Mouse (Mus musculus) gastrocnemius, adult 8-10 months (tissue): ENCODE results near the gene Gm19402. TPM values are rescaled to one million over a fixed set of nuclear protein-coding genes. Genes with fewer than 3 reads are reported as not detected.
"Not testable (repeated sequence)": the region's sequence is repeated elsewhere in the genome, so short reads cannot be mapped to it uniquely, and the experiment has no call there.

Source experiments
- DNase-seq, 2 experiments: peaks; one replicate each; pipeline ENCODE4 v3.0.0; 2022; ENCODE audit warnings: low spot score in 2 of 2
- total RNA-seq, 4 experiments: library from RNA; stranded (reverse); gene quantifications; 2 replicates each; pipeline ENCODE4 v1.2.4; 2022

Gene Gm19402
- total RNA-seq: not detected

- not testable (repeated sequence) for DNase-seq
These were observed at the start of gene Gm19402 for GRCm38 (mm10) chr10:77690356-77690807. Gene Gm19402, minus strand, starts transcription at chr10:77690757.

- no peak for DNase-seq
These were observed 48.4 kb upstream of the Gm19402 start for GRCm38 (mm10) chr10:77738929-77739328.

GRCm38 (mm10) chr10:77735928-77736327 is 45.4 kb upstream of the Gm19402 start:
- no peak for DNase-seq

DNA sequence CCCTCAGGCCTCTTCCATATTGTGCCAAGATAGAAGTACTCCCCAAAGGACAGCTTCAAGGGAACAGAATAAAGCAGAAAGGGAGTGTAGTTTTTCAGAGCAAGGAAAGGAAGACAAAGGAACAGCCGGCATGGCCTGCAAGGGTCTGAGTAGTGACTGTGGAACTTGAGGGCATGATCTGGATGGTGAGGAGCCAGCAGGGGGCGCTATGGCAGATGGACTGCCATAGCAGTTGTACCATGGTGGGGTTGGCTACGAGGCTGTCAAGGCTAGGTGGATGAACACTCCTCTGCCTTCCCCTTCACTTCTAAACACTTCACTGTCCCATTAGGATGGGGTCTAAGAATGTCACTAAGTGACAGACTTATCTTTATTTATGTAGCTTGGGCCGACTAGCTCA is 38.7 kb upstream of the Gm19402 start:
- DNase-seq: no peak

DNA sequence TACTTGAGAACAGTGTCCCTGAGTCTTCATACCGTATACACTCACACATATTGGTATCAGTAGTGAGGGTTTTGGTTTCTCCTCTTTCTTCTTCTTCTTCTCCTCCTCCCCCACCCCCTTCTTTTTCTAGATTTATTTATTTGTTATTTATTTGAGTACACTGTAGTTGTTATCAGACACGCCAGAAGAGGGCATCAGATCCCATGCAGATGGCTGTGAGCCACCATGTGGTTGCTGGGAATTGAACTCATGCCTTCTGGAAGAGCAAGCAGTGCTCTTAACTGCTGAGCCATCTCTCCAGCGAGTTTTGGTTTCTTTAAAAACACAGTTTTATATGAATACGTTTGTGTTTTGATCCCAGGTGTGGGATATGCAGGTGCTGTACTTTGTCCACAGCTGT is 37.7 kb upstream of the Gm19402 start:
- DNase-seq: no peak

DNA sequence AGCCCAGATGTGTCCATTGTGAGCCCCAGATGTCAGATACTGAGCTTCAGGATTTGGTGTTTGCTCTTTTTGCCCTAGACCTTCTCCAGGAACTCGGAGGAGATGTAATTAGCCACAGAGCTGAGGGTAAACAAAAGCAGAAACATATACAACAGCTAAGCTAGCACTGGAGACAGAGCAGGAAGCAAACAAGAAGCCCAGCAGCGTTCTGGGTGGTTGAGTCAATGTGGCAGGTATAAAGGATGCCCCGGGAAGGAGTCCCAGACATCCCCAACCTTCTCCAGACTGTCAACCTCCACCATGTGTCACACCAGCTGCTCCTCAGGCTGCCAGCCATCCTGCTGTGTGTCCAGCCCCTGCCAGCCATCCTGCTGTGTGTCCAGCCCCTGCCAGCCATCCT is 35.6 kb upstream of the Gm19402 start, which contains the start of gene Gm10100:
Gene Gm10100, plus strand, starts transcription at position 301 of the 400 bp plus-strand sequence.
- no peak for DNase-seq

- DNase-seq: no peak
These were observed 34.3 kb upstream of the Gm19402 start for GRCm38 (mm10) chr10:77724855-77725254.

DNA sequence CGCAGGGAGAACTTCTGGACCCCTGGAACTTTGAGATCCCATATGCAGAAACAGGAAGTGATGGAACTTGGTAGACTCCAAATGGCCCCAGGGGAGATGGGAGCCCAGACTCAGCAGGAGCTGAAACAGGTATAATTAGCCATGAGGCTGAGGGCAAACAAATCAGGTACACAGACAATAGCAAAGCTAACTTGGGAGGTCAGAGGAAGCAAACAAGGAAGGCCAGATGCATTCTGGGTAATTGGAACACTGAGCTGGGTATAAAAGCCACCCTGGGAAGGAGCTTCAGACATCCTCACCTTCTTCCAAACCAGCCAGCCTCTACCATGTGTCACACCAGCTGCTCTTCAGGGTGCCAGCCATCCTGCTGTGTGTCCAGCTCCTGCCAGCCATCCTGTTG is 29.7 kb upstream of the Gm19402 start, which contains the start of gene Krtap12-1:
Gene Krtap12-1, plus strand, starts transcription at position 301 of the 400 bp plus-strand sequence.
- not testable (repeated sequence) for DNase-seq

DNA sequence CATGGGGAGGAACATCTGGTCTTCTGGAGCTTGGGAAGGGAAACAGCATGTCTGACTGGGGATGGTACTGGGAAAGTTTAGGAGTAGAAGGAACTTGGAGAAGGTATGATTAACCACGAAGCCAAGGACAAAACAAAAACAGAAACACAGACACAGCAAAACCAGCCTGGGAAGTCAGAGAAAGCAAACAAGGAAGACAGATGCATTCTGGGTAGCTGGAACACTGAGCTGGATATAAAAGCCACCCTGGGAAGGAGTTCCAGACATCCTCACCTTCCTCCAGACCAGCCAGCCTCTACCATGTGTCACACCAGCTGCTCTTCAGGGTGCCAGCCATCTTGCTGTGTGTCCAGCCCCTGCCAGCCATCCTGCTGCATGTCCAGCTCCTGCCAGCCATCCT is 24.9 kb upstream of the Gm19402 start, which contains the start of gene Gm10142:
Gene Gm10142, plus strand, starts transcription at position 301 of the 400 bp plus-strand sequence.
- no peak for DNase-seq

GRCm38 (mm10) chr10:77713734-77714133 is 23.2 kb upstream of the Gm19402 start:
- DNase-seq: no peak

- not testable (repeated sequence) for DNase-seq
These were observed 20.6 kb upstream of the Gm19402 start, which contains the start of gene Gm10024 for GRCm38 (mm10) chr10:77711157-77711556. Gene Gm10024, plus strand, starts transcription at chr10:77711457.

GRCm38 (mm10) chr10:77709831-77710230 is 19.3 kb upstream of the Gm19402 start:
- no peak for DNase-seq

DNA sequence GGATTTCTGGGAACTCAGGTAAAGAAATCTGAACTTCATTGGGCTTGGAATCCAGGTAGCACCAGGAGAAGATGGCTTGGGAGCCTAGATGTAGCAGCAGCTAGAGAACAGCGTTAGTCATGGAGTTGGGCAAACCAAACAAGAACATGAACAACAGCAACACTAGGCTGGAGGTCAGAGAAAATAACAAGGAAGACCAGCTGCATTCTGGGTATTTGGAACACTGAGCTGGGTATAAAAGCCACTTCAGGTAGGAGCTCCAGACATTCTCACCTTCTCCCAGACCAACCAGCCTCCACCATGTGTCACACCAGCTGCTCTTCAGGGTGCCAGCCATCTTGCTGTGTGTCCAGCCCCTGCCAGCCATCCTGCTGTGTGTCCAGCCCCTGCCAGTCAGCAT is 15.8 kb upstream of the Gm19402 start, which contains the start of gene Gm10272:
Gene Gm10272, plus strand, starts transcription at position 301 of the 400 bp plus-strand sequence.
- no peak for DNase-seq

DNA sequence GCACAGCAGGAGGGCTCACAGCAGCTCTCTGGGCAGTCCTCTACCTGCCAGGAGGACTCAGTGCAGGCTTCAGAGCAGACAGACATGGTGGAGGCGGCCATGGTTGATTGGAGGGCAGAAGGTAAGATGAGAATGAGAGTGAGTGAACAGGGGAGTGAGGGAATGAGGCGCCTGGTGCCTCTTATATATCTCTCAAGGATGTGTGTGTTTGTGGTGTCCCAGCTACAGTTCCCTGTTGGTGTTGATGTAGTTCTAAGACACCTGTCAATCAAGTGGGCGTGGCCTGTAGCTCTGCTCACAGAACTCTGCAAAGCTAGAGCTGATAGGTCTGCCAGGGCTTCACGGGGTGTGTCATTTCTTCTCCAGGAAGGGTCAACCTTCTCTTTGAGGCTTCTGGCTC is 6.6 kb upstream of the Gm19402 start, which contains the start of gene Gm9508:
Gene Gm9508, minus strand, starts transcription at position 101 of the 400 bp plus-strand sequence.
- DNase-seq: no peak

GRCm38 (mm10) chr10:77687021-77687420 is 3.5 kb downstream of the Gm19402 start:
- no peak for DNase-seq

DNA sequence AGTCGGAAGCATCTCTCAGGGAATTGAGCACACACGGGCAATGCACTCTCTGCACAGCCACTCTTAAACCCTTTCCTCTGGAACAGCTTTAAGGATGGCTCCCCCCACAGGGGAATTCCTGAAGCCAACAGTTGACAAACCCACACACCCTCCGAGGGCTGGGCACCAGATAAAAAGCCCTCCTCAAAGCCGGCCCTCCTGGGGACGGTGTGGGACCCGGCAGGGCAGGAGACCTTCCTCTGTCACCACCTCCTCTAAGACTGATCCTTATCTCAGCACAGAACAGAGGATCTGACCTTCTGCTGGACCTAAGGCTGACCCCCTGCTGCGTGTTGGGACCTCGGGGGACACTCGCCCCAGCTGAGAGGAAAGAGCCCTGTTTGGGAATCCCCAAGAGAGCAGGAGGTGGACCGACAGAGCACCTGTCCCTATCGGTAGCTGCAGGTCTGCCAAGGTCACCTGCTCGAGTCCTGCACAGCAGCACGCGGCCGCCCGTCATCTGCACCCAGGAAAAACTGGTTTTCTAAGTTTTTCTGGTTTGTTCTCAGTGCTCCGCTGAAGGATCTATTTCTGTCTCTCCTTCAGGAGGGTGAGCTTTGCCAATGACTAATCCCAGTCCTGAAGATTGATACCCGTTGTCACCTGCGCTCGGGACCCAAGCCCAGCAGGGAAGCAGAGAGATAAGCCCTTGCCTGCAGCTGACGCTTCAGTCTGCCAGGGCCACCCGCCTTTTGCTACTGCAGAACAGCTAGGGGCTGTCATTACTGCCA is 4.5 kb downstream of the Gm19402 start, which contains the start of gene Tspear:
Gene Tspear, plus strand, starts transcription at position 675 of the 770 bp plus-strand sequence.
- no peak for DNase-seq

GRCm38 (mm10) chr10:77684181-77684580 is 6.4 kb downstream of the Gm19402 start:
- no peak for DNase-seq

GRCm38 (mm10) chr10:77682994-77683393 is 7.6 kb downstream of the Gm19402 start:
- DNase-seq: no peak

DNA sequence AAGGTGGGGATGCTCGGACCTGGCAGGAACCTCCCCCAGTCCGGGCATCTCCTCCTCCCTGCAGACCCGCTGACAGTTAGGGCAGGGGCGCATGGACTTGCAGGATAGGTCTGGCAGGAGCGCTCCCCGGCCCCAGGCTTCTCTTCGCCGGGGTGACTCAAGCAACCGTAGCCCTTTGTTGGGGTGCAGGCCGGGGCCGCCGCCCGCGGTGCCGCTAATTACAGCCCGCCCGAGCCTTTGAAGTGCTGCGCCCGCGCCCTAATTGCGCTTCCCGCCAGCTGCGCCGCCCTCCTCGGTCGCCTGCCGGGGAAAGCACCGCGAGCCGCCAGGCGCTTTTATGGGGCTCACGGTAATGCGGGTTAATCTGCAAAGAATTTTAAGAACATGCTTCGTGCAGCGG is 13.0 kb downstream of the Gm19402 start:
- DNase-seq: no peak

DNA sequence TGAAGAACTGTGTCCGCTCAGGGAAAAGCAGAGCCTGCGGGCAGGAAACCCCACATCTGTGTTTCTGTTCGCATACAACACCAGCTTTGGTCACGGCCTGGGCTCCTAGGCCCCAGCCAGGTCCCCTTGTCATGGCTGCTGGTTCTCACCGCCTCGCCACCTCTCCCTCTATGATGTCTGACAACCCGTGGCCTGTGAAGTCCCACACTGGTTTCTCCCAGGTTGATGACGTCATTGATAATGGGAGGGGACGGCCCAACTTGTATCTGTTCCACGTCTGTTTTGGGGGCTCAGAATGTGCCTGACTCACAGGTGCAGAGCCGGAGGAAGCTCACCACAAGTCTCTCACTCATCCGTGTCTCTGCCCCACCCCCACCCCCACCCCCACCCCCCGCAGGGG is 16.8 kb downstream of the Gm19402 start:
- no peak for DNase-seq

GRCm38 (mm10) chr10:77671519-77671918 is 19.0 kb downstream of the Gm19402 start:
- DNase-seq: no peak

DNA sequence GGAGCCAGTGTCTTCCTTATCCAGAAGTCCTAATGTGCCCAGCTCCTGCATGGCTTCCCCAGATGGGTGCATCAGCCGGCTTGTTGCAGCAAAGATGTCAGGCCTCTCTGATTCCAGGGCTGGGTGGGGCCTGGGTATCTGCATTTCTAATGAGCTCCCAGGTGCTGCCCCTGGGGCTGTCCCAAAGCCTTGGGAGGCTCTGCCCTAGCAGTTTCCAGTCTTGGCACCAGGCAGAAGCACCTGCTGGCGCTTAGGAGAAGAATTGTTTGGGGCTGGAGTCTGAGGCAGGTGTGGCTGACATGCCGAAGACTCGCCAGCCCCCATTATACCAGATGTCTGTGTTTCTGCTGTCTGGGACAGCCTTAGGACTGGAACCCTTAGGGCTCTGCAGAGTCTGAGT is 19.8 kb downstream of the Gm19402 start:
- DNase-seq: no peak

DNA sequence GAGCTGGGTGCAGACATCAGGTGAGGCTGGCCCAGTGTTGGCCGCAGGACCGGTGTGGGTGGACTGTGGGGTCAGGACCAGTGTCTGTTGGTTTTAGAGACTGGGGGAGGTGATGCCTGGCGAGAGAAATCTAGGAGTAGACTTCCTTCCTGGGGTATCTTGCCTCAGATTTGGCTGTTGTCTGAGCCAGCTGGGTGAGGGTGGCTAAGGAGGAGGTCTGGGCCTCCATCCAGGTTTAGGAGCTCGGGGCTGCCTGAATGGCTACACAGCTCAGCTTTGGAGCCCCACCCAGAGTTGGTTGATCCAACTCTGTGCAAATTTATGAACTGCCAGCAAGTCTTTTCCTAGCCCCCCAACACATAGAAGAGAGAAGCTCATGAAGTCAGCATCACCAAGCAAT is 23.2 kb downstream of the Gm19402 start:
- no peak for DNase-seq
